Mouse (Mus musculus): ENCODE results near the gene Rapgef4.

GRCm38 (mm10) chr2:72088886-72089285 is 107.8 kb downstream of the Rapgef4 start:
- TF ChIP-seq GATA1 (IDR thresholded peaks at IDR 0.05; ENCODE audit: low read length) = no peak
- no peak for TF ChIP-seq TAL1 (IDR thresholded peaks at IDR 0.05; ENCODE audit: low read length)
